Mouse (Mus musculus): ENCODE results near the gene Hist2h3c2.

GRCm38 (mm10) chr3:96199731-96200130 lies 39.2 kb downstream of the Hist2h3c2 start:
- TF ChIP-seq POLR2A (IDR thresholded peaks at IDR 0.05; ENCODE audit: insufficient read depth, low read length) (no peak), CTCF (IDR thresholded peaks at IDR 0.05; ENCODE audit: low read depth, low read length) (no peak)

All from ES-Bruce4 (cell line).